Mouse (Mus musculus): ENCODE results near the gene Sox4. TPM values are rescaled to one million over a fixed set of nuclear protein-coding genes. Genes with fewer than 3 reads are reported as not detected.

Gene Sox4
- polyA plus RNA-seq, 1 experiment from 2014 or later: 153 TPM

- peak overlapping the region; percentile 89 for H3K27ac ChIP-seq
- H3K4me2 ChIP-seq (replicated peaks): peak overlapping the region; percentile 97
- no peaks in the 10 kb centered on the region for H3K27me3 ChIP-seq
- ATAC-seq (ENCODE audit: insufficient number of reproducible peaks, insufficient read depth, low FRiP score, low TSS enrichment): peak; percentile 11; the same call in 1 of the 2 replicates
- H3K4me3 ChIP-seq: peak overlapping the region; percentile 53
- H3K36me3 ChIP-seq: no peaks in the 10 kb centered on the region
- 0 out of 2 replicates have a peak, but pooled peaks cover 7% of the 10 kb centered on the region for H3K4me1 ChIP-seq
- H3K9ac ChIP-seq: peak overlapping the region; percentile 59
- H3K9me3 ChIP-seq: no peaks in the 10 kb centered on the region
- WGBS: 3% methylated on average over 16 of the region's 16 CpGs
Observed at GRCm38 (mm10) chr13:28957765-28958164, 4.3 kb upstream of the Sox4 start.

- under 1% methylated on average over 96 of the region's 98 CpGs for WGBS
- H3K27me3 ChIP-seq: no peaks in the 10 kb centered on the region
Observed at GRCm38 (mm10) chr13:28952576-28953571, 639 bp downstream of the Sox4 start.

DNA sequence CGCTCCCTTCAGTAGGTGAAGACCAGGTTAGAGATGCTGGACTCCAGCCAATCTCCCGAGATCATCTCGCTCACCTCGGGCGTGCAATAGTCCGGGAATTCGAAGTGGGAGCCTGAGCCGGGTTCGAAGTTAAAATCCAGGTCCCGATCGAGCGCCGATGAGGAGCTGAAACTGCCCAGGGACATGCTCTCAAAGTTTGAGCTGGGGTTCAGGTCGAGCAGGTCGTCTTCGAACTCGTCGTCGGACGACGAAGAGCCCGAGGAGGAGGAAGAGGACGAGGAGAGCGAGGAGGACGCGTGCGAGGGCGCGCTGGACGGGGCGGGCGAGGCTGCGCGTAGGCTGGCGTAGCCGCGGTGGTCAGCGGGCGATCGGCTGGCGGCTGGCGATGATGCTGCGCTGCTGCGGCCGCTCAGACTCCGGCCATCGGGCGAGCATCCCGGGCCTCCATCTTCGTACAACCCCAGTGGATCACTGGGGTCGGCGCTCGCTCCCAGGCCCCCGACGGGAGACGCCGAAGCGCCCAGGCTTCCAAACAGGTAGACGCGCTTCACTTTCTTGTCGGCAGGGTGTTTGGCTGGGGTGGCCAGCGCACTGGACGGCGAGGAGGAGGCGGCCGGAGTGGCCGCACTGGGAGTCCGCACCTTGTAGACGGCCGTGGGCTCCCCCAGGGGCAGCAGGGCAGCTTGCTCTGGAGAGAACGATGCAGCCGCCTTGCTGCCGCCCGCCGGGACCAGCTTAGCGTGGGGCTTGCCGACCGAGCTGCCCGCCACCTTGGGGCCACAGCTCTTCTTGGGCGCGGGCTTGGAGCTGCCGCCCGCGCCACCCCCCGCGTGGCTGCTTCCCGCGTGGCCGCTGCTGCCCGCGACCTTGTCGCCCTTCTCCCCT is 1.6 kb downstream of the Sox4 start:
- no peak for ATAC-seq (ENCODE audit: insufficient number of reproducible peaks, insufficient read depth, low FRiP score, low TSS enrichment)
- peak overlapping the region; percentile 100 for H3K9ac ChIP-seq
- H3K27me3 ChIP-seq: no peaks in the 10 kb centered on the region
- peak overlapping the region; percentile 100 for H3K27ac ChIP-seq
- H3K4me2 ChIP-seq (replicated peaks): peak overlapping the region; percentile 46
- peak overlapping the region; percentile 98 for H3K4me3 ChIP-seq
- no peaks in the 10 kb centered on the region for H3K9me3 ChIP-seq
- under 1% methylated on average over 90 of the region's 92 CpGs for WGBS
- H3K4me1 ChIP-seq: peaks cover 14% of the 10 kb centered on the region
- no peaks in the 10 kb centered on the region; the same call in 1 of the 2 replicates for H3K36me3 ChIP-seq

More at GRCm38 (mm10) chr13:28952576-28953571, 639 bp downstream of the Sox4 start:
- ATAC-seq (ENCODE audit: insufficient number of reproducible peaks, insufficient read depth, low FRiP score, low TSS enrichment): 0 out of 2 replicates have a peak, but pooled peaks have one; percentile 16
- H3K4me1 ChIP-seq: peaks cover 10% of the 10 kb centered on the region
- H3K4me2 ChIP-seq (replicated peaks): peak overlapping the region; percentile 46
- no peaks in the 10 kb centered on the region; the same call in 1 of the 2 replicates for H3K36me3 ChIP-seq
- peak overlapping the region; percentile 98 for H3K4me3 ChIP-seq
- peak overlapping the region; percentile 100 for H3K27ac ChIP-seq
- no peaks in the 10 kb centered on the region for H3K9me3 ChIP-seq
- peak overlapping the region; percentile 100 for H3K9ac ChIP-seq

GRCm38 (mm10) chr13:28950623-28951491 is 2.7 kb downstream of the Sox4 start:
- no peaks in the 10 kb centered on the region; the same call in 1 of the 2 replicates for H3K36me3 ChIP-seq
- H3K4me3 ChIP-seq: peak overlapping the region; percentile 98
- peak overlapping the region; percentile 100 for H3K9ac ChIP-seq
- H3K27me3 ChIP-seq: no peaks in the 10 kb centered on the region
- peaks cover 19% of the 10 kb centered on the region for H3K4me1 ChIP-seq
- peak overlapping the region; percentile 100 for H3K27ac ChIP-seq
- no peak for ATAC-seq (ENCODE audit: insufficient number of reproducible peaks, insufficient read depth, low FRiP score, low TSS enrichment)
- H3K4me2 ChIP-seq (replicated peaks): peak overlapping the region; percentile 46
- no peaks in the 10 kb centered on the region for H3K9me3 ChIP-seq
- under 1% methylated on average over 32 of the region's 32 CpGs for WGBS

DNA sequence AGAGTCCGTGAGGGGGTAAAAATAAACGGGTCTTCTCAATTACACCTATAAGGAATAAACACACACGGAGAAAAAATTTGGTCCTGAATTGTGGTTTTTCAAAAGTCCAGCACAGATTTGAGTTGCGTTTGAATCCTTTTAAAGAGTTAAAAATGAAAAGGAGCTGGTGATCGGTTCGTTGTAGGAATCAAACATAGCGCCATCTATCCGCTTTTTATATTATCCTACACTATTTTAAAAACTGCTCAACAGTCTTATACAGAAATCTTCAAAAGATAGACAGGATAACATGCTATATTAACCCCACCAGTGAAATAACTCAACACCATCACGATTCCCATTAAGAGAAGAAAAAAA is 3.3 kb downstream of the Sox4 start:
- peak overlapping the region; percentile 100 for H3K9ac ChIP-seq
- peak overlapping the region; percentile 100 for H3K27ac ChIP-seq
- H3K27me3 ChIP-seq: no peaks in the 10 kb centered on the region
- WGBS: under 1% methylated on average over 9 of the region's 9 CpGs
- H3K36me3 ChIP-seq: no peaks in the 10 kb centered on the region; the same call in 1 of the 2 replicates
- H3K4me1 ChIP-seq: peaks cover 19% of the 10 kb centered on the region
- H3K9me3 ChIP-seq: no peaks in the 10 kb centered on the region
- H3K4me3 ChIP-seq: peak overlapping the region; percentile 98
- no peak for ATAC-seq (ENCODE audit: insufficient number of reproducible peaks, insufficient read depth, low FRiP score, low TSS enrichment)
- peak overlapping the region; percentile 46 for H3K4me2 ChIP-seq (replicated peaks)

DNA sequence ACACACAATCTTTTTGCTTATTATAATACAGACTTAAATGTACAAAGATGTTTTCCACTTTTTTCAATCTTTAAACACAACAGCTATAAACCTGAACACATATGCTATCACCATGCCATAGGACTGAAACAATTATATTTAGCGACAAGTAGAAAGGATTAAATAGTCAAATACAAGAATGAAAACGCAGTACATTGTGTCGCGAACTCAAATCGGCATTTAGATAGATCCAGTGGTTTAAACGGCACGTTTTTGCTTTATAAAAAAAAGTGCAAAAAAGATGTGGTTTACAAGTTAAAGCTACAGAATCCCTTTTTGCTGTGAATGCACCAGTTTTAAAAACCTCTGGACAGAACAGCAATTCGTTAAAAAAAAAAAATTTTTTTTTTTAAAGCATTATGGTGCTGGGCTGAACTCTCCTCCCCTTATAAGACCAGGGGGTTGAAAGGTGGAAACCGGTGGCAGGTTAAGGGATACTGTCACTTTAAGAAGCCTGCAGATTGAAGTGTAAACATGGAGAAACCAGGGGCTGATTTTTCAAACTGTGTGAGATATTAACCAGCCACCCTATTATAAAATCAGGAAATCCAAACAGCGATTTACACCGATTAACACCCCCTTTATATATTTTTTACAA is 4.1 kb downstream of the Sox4 start:
- Histone ChIP-seq H3K27ac (peak overlapping the region; percentile 46; the same call in 1 of the 2 replicates), H3K36me3 (no peaks in the 10 kb centered on the region; the same call in 1 of the 2 replicates), H3K4me1 (peaks cover 19% of the 10 kb centered on the region), H3K9me3 (no peaks in the 10 kb centered on the region), H3K4me2 (replicated peaks) (peak overlapping the region; percentile 70), H3K27me3 (no peaks in the 10 kb centered on the region), H3K9ac (peak overlapping the region; percentile 62), H3K4me3 (peak overlapping the region; percentile 50)
- no peak for ATAC-seq (ENCODE audit: insufficient number of reproducible peaks, insufficient read depth, low FRiP score, low TSS enrichment)
- WGBS: 5% methylated on average over 11 of the region's 11 CpGs

DNA sequence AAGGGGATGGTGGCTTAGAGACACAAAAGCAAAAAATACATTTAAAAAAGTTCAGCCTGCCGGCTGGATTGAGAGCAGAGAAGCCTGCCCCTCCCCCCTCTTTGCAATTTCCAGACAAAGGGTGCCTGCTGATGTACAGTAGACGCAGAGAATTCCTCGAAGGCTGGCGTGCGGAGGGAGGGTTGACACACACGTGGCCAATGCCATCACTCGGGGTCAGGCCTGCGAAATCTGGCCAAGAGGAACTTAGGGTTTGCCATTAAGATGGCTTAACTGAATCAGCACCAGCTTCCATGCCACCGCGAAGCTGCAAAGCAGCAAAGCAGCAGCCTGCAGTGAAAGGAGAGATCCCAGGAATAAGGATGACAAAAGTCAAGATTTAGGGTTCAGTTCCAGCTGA is 5.0 kb downstream of the Sox4 start:
- no peak for ATAC-seq (ENCODE audit: insufficient number of reproducible peaks, insufficient read depth, low FRiP score, low TSS enrichment)

DNA sequence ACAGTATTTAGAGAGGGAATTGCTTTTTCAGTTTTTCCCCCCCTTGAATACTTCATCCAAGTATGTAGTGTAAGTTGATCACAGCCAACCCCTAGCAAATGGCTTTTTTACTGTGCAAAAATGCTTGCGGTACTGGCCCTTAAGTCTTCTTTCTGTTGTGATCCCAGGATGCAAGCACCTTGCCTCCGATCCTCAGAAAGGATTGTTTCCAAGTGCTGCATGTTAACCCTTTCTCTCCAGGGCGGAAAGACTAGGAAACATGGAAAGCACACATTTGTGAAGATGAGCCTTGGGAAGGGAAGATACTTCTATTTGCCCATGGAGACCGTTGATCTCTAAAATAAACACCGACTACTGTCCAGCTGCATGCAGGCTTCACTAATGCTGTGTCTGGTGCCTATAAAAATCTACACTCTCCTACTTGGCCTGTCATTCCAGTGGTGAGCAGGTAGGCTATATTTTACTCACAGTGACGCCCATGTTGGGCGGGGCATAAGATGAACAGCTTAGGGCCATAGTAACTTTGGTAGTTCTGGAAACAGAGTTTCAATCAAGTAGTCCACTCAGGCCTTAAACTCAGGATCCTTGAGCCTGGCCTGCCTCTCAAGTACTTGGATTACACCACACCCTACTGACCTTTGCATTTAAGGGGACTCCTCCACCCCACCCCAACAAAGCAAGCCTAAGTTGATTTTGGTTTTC is 5.6 kb downstream of the Sox4 start:
- ATAC-seq (ENCODE audit: insufficient number of reproducible peaks, insufficient read depth, low FRiP score, low TSS enrichment): no peak
- 21% methylated on average over 7 of the region's 7 CpGs for WGBS

More for the DNA sequence above, 5.0 kb downstream of the Sox4 start:
- WGBS: 2% methylated on average over 10 of the region's 10 CpGs
- no peaks in the 10 kb centered on the region for H3K9me3 ChIP-seq
- peaks cover 19% of the 10 kb centered on the region for H3K4me1 ChIP-seq
- peak overlapping the region; percentile 56 for H3K9ac ChIP-seq
- H3K4me3 ChIP-seq: peak overlapping the region; percentile 41
- H3K4me2 ChIP-seq (replicated peaks): peak overlapping the region; percentile 70
- peak overlapping the region; percentile 79 for H3K27ac ChIP-seq
- H3K36me3 ChIP-seq: no peaks in the 10 kb centered on the region; the same call in 1 of the 2 replicates
- no peaks in the 10 kb centered on the region for H3K27me3 ChIP-seq

GRCm38 (mm10) chr13:28946565-28947135 is 6.9 kb downstream of the Sox4 start:
- Histone ChIP-seq H3K4me3 (no peak overlapping the region), H3K27me3 (no peaks in the 10 kb centered on the region), H3K4me2 (replicated peaks) (no peak overlapping the region), H3K4me1 (peaks cover 25% of the 10 kb centered on the region), H3K9me3 (no peaks in the 10 kb centered on the region), H3K9ac (no peak overlapping the region), H3K27ac (0 out of 2 replicates have a peak overlapping the region, but pooled peaks have one; percentile 8), H3K36me3 (no peaks in the 10 kb centered on the region; the same call in 1 of the 2 replicates)
- no peak for ATAC-seq (ENCODE audit: insufficient number of reproducible peaks, insufficient read depth, low FRiP score, low TSS enrichment)
- 45% methylated on average over 8 of the region's 8 CpGs for WGBS

More for the DNA sequence above, 5.6 kb downstream of the Sox4 start:
- Histone ChIP-seq H3K27ac (peak overlapping the region; percentile 79), H3K36me3 (no peaks in the 10 kb centered on the region; the same call in 1 of the 2 replicates), H3K9me3 (no peaks in the 10 kb centered on the region), H3K27me3 (no peaks in the 10 kb centered on the region), H3K9ac (peak overlapping the region; percentile 56; the same call in 1 of the 2 replicates), H3K4me3 (peak overlapping the region; percentile 41), H3K4me1 (peaks cover 19% of the 10 kb centered on the region), H3K4me2 (replicated peaks) (peak overlapping the region; percentile 70)
